Mouse (Mus musculus): ENCODE results near the gene Dnajc5. TPM values are rescaled to one million over a fixed set of nuclear protein-coding genes. Genes with fewer than 3 reads are reported as not detected.

Gene Dnajc5
- polyA plus RNA-seq, 1 experiment from 2014 or later, result 103 TPM

DNA sequence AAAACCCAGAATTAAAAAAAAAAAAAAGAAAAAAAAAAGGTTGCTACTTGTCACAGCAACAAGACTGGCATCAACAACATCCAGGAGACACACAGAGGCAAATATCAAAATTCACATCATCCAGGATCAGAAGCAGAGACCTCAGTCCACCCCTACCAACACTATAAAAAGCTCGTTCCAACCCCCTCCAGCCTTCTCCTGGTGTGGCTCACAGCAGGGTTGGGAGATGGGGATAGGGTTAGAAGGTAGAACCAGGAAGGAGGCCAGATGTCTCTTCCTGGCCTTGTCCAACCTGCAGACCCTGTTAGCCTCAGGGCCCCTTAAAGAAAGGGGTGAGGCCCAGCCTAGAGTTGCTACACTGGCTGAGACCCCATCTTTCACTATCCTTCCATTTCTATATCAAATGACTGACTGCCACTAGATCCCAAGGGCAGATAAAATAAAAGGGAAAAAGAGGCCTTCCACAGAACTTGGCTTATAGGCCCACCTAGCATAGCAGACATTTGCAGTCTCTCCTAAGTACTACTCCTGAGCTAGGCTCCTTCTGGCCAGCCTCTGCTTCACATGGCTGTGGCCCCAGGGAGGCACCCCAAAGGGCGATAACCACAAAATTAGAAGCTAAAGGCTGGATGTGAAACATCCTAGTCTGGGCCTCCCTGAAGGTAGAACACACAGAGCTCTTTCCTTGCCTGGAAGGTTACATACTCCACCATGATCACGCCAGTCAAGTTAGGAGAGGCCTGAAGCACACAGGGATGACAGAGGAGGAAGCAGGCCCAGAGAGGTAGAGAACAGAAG is 63.4 kb downstream of the Dnajc5 start:
- H3K4me2 ChIP-seq (replicated peaks), result no peak overlapping the region
- peaks cover 15% of the 10 kb centered on the region for H3K4me1 ChIP-seq
- H3K4me3 ChIP-seq, result no peak overlapping the region
- H3K36me3 ChIP-seq, result peaks cover 52% of the 10 kb centered on the region
- ATAC-seq (ENCODE audit: insufficient number of reproducible peaks, insufficient read depth, low FRiP score, low TSS enrichment), result no peak
- WGBS, result 78% methylated on average over 3 of the region's 3 CpGs
- no peaks in the 10 kb centered on the region for H3K9me3 ChIP-seq
- no peak overlapping the region for H3K27ac ChIP-seq
- H3K27me3 ChIP-seq, result no peaks in the 10 kb centered on the region
- no peak overlapping the region for H3K9ac ChIP-seq

GRCm38 (mm10) chr2:181584411-181584942 is 64.2 kb downstream of the Dnajc5 start, which contains the start of gene Uckl1:
Gene Uckl1, minus strand, starts transcription at chr2:181584892.
- H3K9me3 ChIP-seq, result no peaks in the 10 kb centered on the region
- H3K4me2 ChIP-seq (replicated peaks), result no peak within 1 kb of the TSS
- no peak within 1 kb of the TSS for H3K9ac ChIP-seq
- no peak for ATAC-seq (ENCODE audit: insufficient number of reproducible peaks, insufficient read depth, low FRiP score, low TSS enrichment)
- H3K36me3 ChIP-seq, result peaks cover 60% of the 10 kb centered on the region
- WGBS, result 90% methylated on average over 4 of the region's 4 CpGs
- H3K4me1 ChIP-seq, result peaks cover 7% of the 10 kb centered on the region
- no peaks in the 10 kb centered on the region for H3K27me3 ChIP-seq
- H3K27ac ChIP-seq, result no peak within 1 kb of the TSS
- H3K4me3 ChIP-seq, result no peak within 1 kb of the TSS

DNA sequence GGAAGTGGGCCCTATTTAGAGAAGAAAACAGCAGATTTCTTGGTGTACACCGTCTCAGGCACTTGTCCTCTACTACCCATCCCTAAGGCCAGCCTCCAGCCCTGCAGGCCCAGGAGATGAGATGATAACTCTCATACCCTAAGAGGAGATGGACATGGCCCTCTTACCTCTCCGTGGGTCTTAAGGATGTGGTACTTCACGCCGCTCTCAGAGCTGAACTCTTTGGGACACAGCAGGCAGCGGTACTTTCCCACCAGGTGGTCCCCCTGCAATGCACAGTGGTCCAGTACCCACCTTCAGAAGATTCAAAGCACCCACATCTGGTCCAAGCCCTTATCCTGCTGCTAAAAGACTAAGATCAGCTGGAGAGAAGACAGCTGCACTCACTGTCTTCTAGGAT is 65.2 kb downstream of the Dnajc5 start:
- Histone ChIP-seq H3K4me1 (peaks cover 4% of the 10 kb centered on the region), H3K36me3 (peaks cover 71% of the 10 kb centered on the region), H3K4me3 (no peak overlapping the region), H3K9ac (no peak overlapping the region), H3K27ac (no peak overlapping the region), H3K27me3 (no peaks in the 10 kb centered on the region), H3K9me3 (no peaks in the 10 kb centered on the region), H3K4me2 (replicated peaks) (no peak overlapping the region)
- 91% methylated on average over 5 of the region's 5 CpGs for WGBS
- ATAC-seq (ENCODE audit: insufficient number of reproducible peaks, insufficient read depth, low FRiP score, low TSS enrichment), result no peak

- H3K4me2 ChIP-seq (replicated peaks), result no peak overlapping the region
- no peak overlapping the region for H3K27ac ChIP-seq
- H3K9me3 ChIP-seq, result no peaks in the 10 kb centered on the region
- no peak for ATAC-seq (ENCODE audit: insufficient number of reproducible peaks, insufficient read depth, low FRiP score, low TSS enrichment)
- no peaks in the 10 kb centered on the region for H3K27me3 ChIP-seq
- no peak overlapping the region for H3K4me3 ChIP-seq
- H3K4me1 ChIP-seq, result peaks cover 5% of the 10 kb centered on the region
- peaks cover 72% of the 10 kb centered on the region for H3K36me3 ChIP-seq
- no peak overlapping the region for H3K9ac ChIP-seq
- WGBS, result 92% methylated on average over 3 of the region's 3 CpGs
Observed at GRCm38 (mm10) chr2:181586124-181586523, 65.8 kb downstream of the Dnajc5 start.

- Histone ChIP-seq H3K36me3 (peaks cover 72% of the 10 kb centered on the region), H3K4me3 (no peak overlapping the region), H3K27me3 (no peaks in the 10 kb centered on the region), H3K4me1 (peaks cover 13% of the 10 kb centered on the region), H3K9ac (no peak overlapping the region), H3K9me3 (no peaks in the 10 kb centered on the region), H3K4me2 (replicated peaks) (no peak overlapping the region), H3K27ac (no peak overlapping the region)
- 82% methylated on average over 6 of the region's 6 CpGs for WGBS
- ATAC-seq (ENCODE audit: insufficient number of reproducible peaks, insufficient read depth, low FRiP score, low TSS enrichment), result no peak
Observed at GRCm38 (mm10) chr2:181587796-181588195, 67.5 kb downstream of the Dnajc5 start.

DNA sequence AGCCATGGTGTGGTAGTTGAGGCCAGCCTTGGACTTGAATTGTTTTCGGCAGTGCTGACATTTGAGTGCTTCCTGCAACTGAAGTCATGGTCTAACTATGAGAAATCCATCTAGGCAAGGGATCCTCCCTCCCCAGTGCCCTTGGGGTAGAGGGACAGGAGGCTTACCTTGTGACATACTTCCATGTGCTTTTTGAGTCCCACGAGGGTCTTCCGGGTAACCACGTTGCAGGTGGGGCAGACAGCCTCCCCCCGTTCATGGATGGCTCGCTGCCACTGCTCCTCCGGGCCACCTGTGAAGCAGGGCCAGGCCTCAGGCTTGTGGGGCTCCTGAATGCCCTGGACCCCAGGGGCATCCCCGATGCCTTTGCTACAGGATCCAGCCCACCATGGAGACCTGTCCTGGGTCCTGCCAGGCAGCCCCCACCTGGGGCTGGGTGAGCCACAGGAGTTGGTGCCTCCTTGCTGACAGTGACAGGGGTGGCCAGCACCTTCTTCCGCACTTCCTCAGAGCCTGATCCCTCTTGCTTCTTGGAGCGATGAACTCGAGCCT is 68.0 kb downstream of the Dnajc5 start:
- Histone ChIP-seq H3K9ac (no peak overlapping the region), H3K36me3 (peaks cover 72% of the 10 kb centered on the region), H3K9me3 (no peaks in the 10 kb centered on the region), H3K27me3 (no peaks in the 10 kb centered on the region), H3K27ac (no peak overlapping the region), H3K4me3 (no peak overlapping the region), H3K4me2 (replicated peaks) (no peak overlapping the region), H3K4me1 (peaks cover 17% of the 10 kb centered on the region)
- ATAC-seq (ENCODE audit: insufficient number of reproducible peaks, insufficient read depth, low FRiP score, low TSS enrichment), result no peak
- 91% methylated on average over 11 of the region's 11 CpGs for WGBS

DNA sequence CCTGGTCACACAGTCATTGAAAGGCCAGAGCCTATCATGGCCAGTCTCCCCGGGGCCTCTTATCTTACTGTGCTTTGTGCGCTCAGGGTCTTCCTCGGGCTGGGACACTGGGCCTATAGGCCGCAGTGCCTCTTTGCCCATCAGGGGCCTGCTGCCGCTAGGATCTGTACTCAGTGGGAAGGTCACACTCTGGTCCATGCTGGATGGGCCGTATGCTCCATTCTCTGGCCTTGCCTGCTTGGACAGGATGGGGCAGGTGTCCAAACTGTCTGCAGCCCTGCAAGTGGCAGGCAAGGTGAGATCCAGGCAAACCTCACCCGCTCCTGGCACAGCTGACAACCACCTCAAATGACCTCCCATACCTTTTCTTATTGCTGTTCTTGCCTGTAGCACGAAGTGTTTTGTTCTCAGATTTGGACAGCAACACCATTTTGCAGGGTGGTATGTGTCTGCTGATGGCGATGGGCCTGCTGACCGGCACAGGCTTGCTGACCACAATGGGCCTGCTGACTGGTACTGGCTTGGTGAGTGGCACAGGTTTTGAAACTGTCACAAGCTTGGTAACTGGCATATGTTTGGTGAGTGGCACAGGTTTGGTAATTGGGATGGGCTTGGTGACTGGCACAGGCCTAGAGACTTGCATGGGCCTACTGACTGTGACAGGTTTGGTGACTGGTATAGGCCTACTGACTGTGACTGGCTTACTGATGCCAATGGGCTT is 68.9 kb downstream of the Dnajc5 start:
- Histone ChIP-seq H3K9me3 (no peaks in the 10 kb centered on the region), H3K27me3 (no peaks in the 10 kb centered on the region), H3K27ac (no peak overlapping the region), H3K36me3 (peaks cover 64% of the 10 kb centered on the region), H3K9ac (no peak overlapping the region), H3K4me2 (replicated peaks) (no peak overlapping the region), H3K4me3 (no peak overlapping the region), H3K4me1 (peaks cover 18% of the 10 kb centered on the region)
- 93% methylated on average over 10 of the region's 10 CpGs for WGBS
- ATAC-seq (ENCODE audit: insufficient number of reproducible peaks, insufficient read depth, low FRiP score, low TSS enrichment), result no peak

DNA sequence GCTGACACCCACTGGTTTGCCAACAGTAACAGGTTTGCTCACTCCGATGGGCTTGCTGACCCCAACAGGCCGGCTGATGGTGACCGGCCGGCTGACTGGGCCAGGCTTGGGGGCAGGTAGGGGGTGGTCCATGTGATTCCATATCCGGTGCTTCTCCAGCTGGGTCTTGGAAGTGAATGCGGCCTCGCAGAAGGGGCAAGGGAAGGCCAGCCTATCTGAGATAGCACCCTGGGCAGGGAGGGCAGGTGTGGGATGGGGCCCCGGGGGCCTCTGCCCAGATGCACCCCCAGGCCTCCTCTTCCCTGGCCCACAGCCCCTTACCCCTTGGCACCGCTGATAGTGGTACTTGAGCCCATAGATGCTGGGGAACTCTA is 69.4 kb downstream of the Dnajc5 start:
- no peak overlapping the region for H3K4me3 ChIP-seq
- H3K27me3 ChIP-seq, result no peaks in the 10 kb centered on the region
- H3K4me1 ChIP-seq, result peaks cover 18% of the 10 kb centered on the region
- 98% methylated on average over 9 of the region's 9 CpGs for WGBS
- H3K9ac ChIP-seq, result no peak overlapping the region
- H3K4me2 ChIP-seq (replicated peaks), result no peak overlapping the region
- H3K36me3 ChIP-seq, result peaks cover 58% of the 10 kb centered on the region
- H3K27ac ChIP-seq, result no peak overlapping the region
- ATAC-seq (ENCODE audit: insufficient number of reproducible peaks, insufficient read depth, low FRiP score, low TSS enrichment), result no peak
- no peaks in the 10 kb centered on the region for H3K9me3 ChIP-seq

GRCm38 (mm10) chr2:181590471-181590870 is 70.2 kb downstream of the Dnajc5 start:
- peaks cover 51% of the 10 kb centered on the region for H3K36me3 ChIP-seq
- H3K9me3 ChIP-seq, result no peaks in the 10 kb centered on the region
- no peak overlapping the region for H3K4me3 ChIP-seq
- H3K27ac ChIP-seq, result no peak overlapping the region
- H3K4me1 ChIP-seq, result peaks cover 18% of the 10 kb centered on the region
- H3K27me3 ChIP-seq, result no peaks in the 10 kb centered on the region
- no peak overlapping the region for H3K9ac ChIP-seq
- no peak for ATAC-seq (ENCODE audit: insufficient number of reproducible peaks, insufficient read depth, low FRiP score, low TSS enrichment)
- 95% methylated on average over 5 of the region's 5 CpGs for WGBS
- no peak overlapping the region for H3K4me2 ChIP-seq (replicated peaks)

DNA sequence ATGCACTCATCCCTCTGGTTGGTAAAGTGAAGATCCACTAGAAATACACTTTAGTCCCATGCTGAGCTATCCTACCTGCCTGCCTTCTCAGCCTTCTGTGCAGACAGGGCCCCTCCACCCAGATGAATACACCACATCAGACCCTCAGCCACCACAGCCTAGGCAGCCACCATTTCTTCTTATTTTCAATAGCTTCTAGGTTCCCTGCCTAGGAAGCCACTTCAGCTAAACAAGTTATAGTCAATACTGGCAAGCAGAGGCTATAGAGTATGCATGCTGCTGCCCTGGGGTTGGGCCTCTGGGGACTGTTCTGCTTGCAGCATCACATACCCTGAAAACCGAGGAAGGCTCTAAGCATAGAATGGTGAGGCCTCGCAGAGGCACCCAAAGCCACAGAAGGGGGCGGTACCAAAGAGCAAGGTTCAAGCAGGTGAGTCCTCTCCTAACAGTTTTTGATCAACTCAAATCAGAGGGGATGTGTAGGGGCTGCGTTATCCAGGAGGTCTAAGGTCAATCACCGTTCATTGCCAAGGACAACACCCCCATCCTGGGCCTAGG is 71.3 kb downstream of the Dnajc5 start, which contains the start of gene Prpf6:
Prpf6 (plus strand) TSS at position 341 of the 558 bp plus-strand sequence.
- no peaks in the 10 kb centered on the region for H3K9me3 ChIP-seq
- peak within 1 kb of the TSS; percentile 97 for H3K4me3 ChIP-seq
- peak within 1 kb of the TSS; percentile 94 for H3K9ac ChIP-seq
- H3K27me3 ChIP-seq, result no peaks in the 10 kb centered on the region
- H3K4me1 ChIP-seq, result peaks cover 18% of the 10 kb centered on the region
- H3K27ac ChIP-seq, result peak within 1 kb of the TSS; percentile 84
- peaks cover 40% of the 10 kb centered on the region for H3K36me3 ChIP-seq
- ATAC-seq (ENCODE audit: insufficient number of reproducible peaks, insufficient read depth, low FRiP score, low TSS enrichment), result no peak
- WGBS, result 8% methylated on average over 5 of the region's 5 CpGs
- peak within 1 kb of the TSS; percentile 77 for H3K4me2 ChIP-seq (replicated peaks)

- 0 out of 2 replicates have a peak, but pooled peaks cover 3% of the 10 kb centered on the region for H3K27me3 ChIP-seq
- H3K27ac ChIP-seq, result peak within 1 kb of the TSS; percentile 84
- peak; percentile 76 for ATAC-seq (ENCODE audit: insufficient number of reproducible peaks, insufficient read depth, low FRiP score, low TSS enrichment)
- peaks cover 18% of the 10 kb centered on the region for H3K4me1 ChIP-seq
- no peaks in the 10 kb centered on the region for H3K9me3 ChIP-seq
- under 1% methylated on average over 91 of the region's 97 CpGs for WGBS
- peak within 1 kb of the TSS; percentile 77 for H3K4me2 ChIP-seq (replicated peaks)
- H3K4me3 ChIP-seq, result peak within 1 kb of the TSS; percentile 97
- peaks cover 32% of the 10 kb centered on the region for H3K36me3 ChIP-seq
- peak within 1 kb of the TSS; percentile 94 for H3K9ac ChIP-seq
Observed at GRCm38 (mm10) chr2:181592231-181593041, 72.2 kb downstream of the Dnajc5 start, which contains the start of gene Zfp512b. Gene Zfp512b, minus strand, starts transcription at chr2:181592803.
